Mouse (Mus musculus) activated CD4-positive, CD25-positive, alpha-beta regulatory T cell, adult 4 months (primary cell): ENCODE data around the gene Gm26566. TPM values are rescaled to one million over a fixed set of nuclear protein-coding genes. Genes with fewer than 3 reads are reported as not detected.

Experiments
- ATAC-seq: one replicate; pipeline ENCODE4 v1.8.0; 2017
- polyA plus RNA-seq, 2 experiments: library from polyadenylated mRNA; unstranded; fragments of 100-300 nt; shearing (Covaris generic); gene quantifications; one replicate each; pipeline ENCODE4 v1.2.1; 2017

Gene Gm26566
- not detected for polyA plus RNA-seq

DNA sequence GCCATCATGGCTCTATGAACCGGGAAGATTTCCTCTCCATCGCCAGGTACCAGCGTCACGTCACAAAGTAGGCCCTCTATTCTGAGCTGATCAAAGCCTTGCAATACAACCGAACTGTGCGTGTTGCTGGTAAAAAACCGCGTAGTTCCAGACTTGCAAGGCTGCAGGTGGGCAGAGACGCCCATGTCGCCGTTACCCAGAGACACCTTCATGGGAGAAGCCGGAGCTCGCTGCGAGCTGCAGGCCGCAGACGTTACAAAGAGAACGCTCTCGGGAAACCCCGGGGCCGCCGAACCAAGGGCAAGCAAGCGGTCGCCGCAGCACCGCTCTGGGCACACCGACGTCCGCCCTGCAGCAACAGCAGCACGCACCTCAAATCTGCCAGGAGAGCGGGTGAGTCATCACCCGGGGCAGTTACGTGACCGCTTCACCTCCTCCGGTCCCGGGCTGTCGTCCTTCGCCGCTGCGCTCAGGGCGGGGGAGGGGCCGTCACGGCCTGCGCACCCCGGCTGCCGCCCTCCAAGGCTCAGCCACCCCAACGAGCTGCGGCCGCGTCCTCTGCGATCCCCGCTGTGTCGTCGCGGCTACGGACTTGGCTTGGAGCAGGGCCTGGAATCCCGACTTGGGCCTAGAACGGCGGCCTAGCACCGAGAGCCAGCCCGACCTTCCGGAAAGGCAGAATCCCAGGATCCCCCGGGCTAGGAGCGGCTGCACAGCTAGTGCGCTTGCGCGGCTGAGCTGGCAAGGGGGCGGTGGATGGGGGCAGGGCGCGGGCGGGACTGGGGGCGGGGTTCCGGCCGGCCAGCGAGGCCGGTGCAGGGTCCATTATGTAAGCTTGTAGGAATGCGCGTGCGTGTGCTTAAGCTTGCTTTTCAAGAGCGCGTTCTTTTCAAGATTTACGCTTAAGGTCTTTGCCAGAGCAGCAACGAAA lies at the start of gene Gm26566, which contains the start of gene Klhl9:
Gm26566 (plus strand) TSS at position 15 of the 931 bp plus-strand sequence.
Klhl9 (minus strand) TSS at position 675 of the 931 bp plus-strand sequence.
- ATAC-seq: peak; percentile 84

DNA sequence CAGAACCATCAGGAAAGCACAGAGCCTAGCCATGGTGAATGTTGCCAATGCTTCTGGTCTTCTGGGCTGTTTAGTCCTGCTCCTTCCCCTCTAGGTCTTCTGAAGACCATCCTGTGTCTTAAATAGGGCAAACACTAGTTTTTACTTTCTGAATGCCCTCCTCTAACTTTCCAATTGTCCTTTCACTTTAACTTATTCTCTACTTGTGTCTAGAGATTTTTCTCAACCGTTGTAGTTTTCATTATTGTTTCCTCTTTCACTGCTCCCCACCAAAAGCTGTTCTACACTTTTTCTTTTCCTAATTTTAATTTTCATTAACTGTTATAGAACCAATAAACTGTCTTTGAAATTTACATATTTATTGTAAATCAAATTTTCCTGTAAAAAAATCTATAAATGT lies 44.8 kb upstream of the Gm26566 start, which contains the start of gene Ifna16:
Ifna16 (minus strand) TSS at position 101 of the 400 bp plus-strand sequence.
- no peak for ATAC-seq

GRCm38 (mm10) chr4:88680362-88680761 lies 41.2 kb upstream of the Gm26566 start:
- ATAC-seq: peak; percentile 57

DNA sequence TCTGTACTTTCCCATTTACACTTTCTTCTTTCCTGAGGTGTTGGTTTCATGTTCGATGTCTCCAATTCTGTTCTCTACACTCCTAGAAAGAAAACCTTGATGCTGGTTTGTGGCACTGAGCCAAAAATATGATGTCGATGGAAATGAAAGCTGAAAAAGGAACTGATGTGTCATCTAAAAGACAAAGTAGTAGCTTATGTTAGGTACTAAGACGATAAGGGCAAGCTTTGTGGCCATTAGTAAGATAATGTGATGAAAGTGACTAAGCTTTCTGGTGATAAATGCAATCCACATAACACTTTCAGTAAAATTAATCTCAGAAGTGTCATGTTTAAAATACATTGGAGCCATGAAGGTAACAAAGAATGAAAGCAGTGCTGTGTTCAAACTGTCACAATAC lies 40.3 kb upstream of the Gm26566 start:
- no peak for ATAC-seq

- ATAC-seq: no peak
Observed at GRCm38 (mm10) chr4:88683812-88684211, 37.8 kb upstream of the Gm26566 start, which contains the start of gene Ifna2. Ifna2 (minus strand) TSS chr4:88683912.

DNA sequence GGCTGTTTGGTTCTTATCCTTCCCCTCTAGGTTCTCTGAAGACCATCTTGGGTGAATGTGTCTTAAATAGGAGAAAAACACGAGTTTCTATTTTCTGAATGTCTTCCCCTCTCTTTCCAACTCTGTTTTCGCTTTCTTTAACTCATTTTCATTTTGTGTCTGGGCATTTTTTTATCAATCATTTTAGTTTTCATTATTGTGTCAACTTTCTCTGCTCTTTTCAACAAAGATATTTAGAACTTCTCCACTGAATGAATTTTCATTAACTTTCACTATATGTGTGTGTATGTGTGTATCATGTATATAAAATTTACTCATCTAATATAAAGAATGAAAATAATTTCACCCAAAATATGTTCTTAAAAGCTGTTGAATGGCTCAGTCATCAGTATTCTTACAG lies 30.3 kb upstream of the Gm26566 start, which contains the start of gene Ifnab:
Ifnab (minus strand) TSS at position 101 of the 400 bp plus-strand sequence.
- no peak for ATAC-seq

DNA sequence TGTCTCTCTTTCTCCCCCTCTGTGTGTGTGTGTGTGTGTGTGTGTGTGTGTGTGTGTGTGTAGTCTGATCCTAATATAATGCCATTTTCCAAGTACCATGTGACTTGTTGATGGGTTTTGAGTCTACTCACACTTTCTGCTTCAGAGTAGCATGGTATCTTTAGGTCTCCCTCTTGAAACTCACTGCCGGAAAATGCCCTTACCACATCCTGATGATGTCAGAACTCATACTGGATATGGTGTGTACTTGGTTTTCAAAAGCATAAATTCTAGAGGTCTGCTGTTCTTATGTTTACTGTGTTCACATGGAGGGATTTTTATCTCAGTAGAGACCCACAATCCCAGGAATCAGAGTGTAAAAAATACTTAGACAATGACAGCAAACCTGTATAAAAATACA lies 29.1 kb upstream of the Gm26566 start:
- peak; percentile 86 for ATAC-seq

DNA sequence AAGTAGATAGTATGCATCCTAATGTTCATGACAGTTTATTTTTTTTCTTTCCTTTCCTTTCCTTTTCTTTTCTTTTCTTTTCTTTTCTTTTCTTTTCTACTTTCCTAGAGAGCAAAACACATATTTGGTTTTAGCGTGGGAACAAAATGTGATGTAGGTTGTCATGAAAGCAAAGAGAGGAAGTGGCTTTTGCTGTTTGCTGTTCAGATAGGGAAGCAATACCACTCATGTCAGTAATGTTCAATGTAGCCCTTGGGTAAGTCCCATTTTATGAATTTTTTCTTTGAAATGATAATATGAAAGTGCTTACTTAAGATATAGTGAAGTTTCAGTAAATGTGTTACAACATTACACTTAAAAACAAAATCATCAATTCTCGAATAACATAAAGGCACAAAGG lies 28.2 kb upstream of the Gm26566 start:
- peak; percentile 70 for ATAC-seq

DNA sequence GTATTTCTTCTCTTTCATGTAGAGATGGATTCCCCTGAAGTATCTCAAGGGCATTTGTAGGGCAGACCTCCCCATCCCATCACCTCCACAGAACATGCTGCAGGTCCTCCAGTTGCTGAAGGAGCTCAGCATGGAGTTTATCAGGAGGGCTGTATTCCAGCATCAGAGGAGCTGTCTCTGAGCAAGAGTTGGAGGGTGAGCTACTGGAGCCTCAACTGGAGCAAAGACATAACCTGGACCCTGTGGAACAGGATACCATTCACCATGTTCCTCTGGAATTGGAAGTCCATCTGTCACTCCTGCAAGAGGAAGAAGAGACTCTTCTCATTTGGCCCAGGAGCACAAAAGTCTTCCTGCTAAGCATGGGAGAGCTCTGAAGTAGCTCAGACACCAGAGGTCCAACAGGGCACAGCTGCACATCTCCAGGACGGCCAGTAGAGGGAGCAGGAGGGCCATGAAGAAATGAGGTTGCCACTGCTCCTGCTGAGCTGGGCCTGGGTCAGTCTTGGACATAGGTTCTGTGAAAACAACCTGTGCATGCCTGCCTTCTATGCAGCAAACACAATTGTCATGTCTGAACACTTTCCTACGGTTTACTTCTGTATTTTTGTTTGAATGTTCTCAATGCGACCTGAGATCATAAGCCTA lies 25.2 kb upstream of the Gm26566 start:
- peak; percentile 44 for ATAC-seq

- no peak for ATAC-seq
Observed at GRCm38 (mm10) chr4:88697108-88697507, 24.5 kb upstream of the Gm26566 start.

GRCm38 (mm10) chr4:88697753-88698152 lies 23.9 kb upstream of the Gm26566 start:
- ATAC-seq: no peak

- ATAC-seq: no peak
Observed at GRCm38 (mm10) chr4:88698781-88699180, 22.8 kb upstream of the Gm26566 start.

DNA sequence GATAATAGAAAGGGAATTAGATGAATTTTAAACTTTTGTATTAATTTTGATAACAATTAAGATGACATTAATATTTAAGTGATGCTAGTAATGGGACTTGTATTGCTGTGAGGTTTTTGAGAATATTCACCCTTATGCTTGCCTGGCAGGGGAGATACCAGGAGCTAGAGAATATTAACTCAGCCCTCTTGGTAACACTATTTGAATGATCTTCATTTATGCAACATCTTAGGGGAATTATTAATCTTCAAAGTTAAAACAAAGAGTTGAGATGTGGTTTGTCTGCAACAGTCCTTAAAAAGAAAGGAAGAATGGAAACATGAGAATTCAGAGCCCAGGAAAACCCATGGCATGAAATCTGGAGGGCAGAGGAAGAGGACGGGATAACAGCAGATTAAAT lies 22.3 kb upstream of the Gm26566 start:
- ATAC-seq: no peak

DNA sequence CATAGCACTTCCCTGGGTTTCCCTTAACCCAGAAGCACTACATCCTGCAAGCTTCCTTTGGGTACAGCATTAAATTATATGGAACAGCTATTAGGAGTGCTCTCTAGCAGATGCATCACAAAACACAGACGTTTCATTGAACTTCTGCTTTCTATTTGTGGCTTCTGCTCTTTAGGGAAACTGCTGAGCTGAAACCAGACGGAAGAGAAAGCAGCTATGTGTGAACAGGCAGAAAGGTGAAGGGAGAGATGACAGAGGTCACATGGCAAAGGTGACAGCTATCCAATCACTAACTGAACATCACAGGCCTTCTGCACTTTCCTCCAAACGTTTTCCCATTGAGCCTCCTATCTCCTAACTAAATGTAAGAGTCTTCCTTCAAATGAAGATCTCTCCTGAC lies 15.7 kb upstream of the Gm26566 start:
- no peak for ATAC-seq

- no peak for ATAC-seq
Observed at GRCm38 (mm10) chr4:88707128-88707826, 14.3 kb upstream of the Gm26566 start.

DNA sequence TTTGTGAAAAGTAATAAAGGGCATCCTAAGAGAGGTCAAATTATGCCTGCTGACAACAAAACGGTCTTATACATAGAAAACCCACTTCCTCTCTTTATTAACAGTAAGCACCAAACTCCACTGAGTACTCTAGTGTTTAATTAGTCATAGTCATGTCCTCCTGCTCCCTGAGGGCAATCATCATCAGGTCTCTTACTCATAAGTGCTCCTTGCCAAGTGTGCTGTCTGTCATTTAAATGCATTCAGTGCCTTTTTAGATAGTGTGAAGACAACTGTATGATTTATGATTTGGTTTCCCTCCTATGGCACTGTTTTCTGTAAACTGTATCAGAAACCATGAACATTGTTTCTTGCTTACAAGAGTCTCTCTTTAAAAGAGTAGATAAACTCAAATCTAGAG lies 7.3 kb upstream of the Gm26566 start:
- ATAC-seq: no peak

DNA sequence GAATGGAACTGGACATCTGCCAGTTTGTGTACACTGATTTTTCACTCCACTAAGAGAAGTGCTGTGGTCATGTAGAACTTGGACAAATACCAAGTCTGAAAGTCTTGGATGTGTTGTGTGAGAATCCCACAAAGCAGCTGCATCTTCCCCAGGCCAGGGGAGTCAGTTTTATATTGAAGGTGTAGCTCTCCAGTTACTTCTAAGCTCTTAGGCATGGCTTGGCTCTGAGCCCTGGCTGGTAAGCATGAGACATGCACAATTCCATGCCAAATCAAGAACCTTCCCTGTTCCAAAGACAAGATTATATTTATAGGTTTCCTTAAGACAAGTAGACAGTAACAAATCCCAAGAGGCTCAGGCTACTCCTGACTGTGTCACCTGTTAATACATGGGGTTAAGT lies 6.5 kb upstream of the Gm26566 start:
- no peak for ATAC-seq

GRCm38 (mm10) chr4:88718715-88719114 lies 2.9 kb upstream of the Gm26566 start:
- no peak for ATAC-seq

GRCm38 (mm10) chr4:88723497-88724090 lies 2.0 kb downstream of the Gm26566 start:
- ATAC-seq: no peak

DNA sequence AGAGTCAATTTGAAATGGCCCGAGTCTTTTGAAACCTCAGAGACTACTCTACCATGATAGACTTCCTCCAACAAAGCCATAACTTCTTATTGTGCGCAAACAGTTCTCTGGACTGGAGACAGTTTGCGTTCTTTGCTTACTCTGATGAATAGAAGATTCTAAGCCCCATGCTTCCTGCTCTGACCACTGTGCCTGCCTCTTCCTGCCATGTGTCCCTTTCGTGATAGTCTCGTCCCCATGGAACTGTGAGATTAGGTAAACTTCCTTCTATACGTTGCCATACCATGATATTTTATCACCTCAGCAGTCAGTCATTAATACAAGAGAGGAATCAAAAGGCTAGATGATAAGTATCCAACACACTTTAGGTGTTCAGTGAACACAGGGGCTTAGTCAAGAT lies 5.1 kb downstream of the Gm26566 start:
- no peak for ATAC-seq

GRCm38 (mm10) chr4:88727324-88727723 lies 5.7 kb downstream of the Gm26566 start:
- peak; percentile 90 for ATAC-seq

DNA sequence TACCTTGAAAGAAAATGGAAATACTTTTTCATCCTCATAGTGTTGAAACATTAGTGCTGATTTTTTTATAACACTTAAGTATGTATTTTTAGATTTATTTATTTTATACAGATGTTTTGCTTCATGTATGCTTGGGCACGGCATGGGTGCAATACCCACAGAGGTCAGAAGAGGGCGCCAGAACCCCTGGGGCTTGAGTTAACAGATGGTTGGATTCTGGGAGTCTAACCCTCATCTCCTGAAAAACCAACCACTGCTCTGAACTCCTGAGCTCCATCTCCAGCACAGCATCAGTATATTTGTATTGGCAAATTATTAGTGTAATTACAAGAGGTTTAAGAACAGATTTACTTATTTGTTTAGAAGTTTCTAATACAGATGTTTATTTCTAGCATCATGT lies 16.9 kb downstream of the Gm26566 start:
- ATAC-seq: peak; percentile 79
